ENCODE assay signal across 7 mouse cellular contexts in the genomic region with DNA sequence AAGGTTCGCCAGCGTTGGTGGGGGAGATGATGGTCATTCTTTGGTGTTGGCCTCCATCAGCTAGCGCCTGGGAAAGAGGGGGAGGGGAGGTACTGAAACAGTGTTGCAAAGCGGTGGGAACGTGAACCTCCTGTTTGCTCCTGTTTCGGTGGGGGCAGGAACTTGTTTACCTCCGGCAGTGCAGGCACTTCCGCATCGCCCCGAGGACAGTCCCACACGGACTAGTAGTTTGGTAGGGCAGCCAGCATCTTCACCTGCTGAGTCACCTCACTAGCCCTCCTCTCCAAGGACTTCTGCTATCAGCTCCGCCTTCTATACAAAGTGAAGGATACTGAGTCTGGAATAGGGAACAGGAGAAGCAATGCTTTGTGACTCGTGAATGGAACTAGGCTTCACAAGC. TPM values are rescaled to one million over a fixed set of nuclear protein-coding genes. Genes with fewer than 3 reads are reported as not detected.
DNase-seq lines count a peak whose midpoint lies in the region; ATAC-seq and TF ChIP-seq lines count a peak whose summit lies in the region.

No protein-coding gene starts in this region.

- ATAC-seq in embryonic facial prominence, embryonic 13.5 days (ENCODE audit: insufficient number of reproducible peaks, insufficient read depth, low FRiP score, low TSS enrichment, low read depth), result no peak
- ATAC-seq in megakaryocyte, adult 5-6 weeks (ENCODE audit: poor library complexity, severe bottlenecking), result peak; percentile 57

- peak overlapping the region; percentile 85 for H3K27ac ChIP-seq in ES-E14 (ENCODE audit: insufficient read depth, low read depth, low read length, poor library complexity, severe bottlenecking)
- no peak overlapping the region for H3K27ac ChIP-seq in embryonic facial prominence, embryonic 13.5 days
- 0 out of 2 replicates have a peak overlapping the region, but pooled peaks have one; percentile 29 for H3K27ac ChIP-seq in kidney, adult 2 months (ENCODE audit: insufficient read depth, low read depth, low read length)
- no peak overlapping the region for H3K27ac ChIP-seq in thymus, adult 2 months (ENCODE audit: control insufficient read depth, insufficient read depth, low read length)

- TF ChIP-seq CTCF in kidney, adult 2 months (conservative IDR thresholded peaks at IDR 0.05; ENCODE audit: insufficient read depth, insufficient read length, low read depth, low read length), result no peak
- no peak for TF ChIP-seq CTCF in thymus, adult 2 months (IDR thresholded peaks at IDR 0.05; ENCODE audit: borderline replicate concordance, control insufficient read depth, extremely low read depth, insufficient read depth, low read length, poor library complexity)

- in situ Hi-C loops in ES-E14 (cut with MboI; ENCODE audit: low sequenced_read_pairs in 2 of 2, unreplicated experiment in 2 of 2), result no loop called here

- WGBS in embryonic facial prominence, embryonic 13.5 days, result 2% methylated on average over 13 of the region's 13 CpGs
- 6% methylated on average over 13 of the region's 13 CpGs for WGBS in kidney, adult 2 months
- WGBS in thymus, adult 2 months, result 8% methylated on average over 13 of the region's 13 CpGs

- H3K4me3 ChIP-seq in ES-E14 (ENCODE audit: insufficient read depth in 1 of 2, low read depth in 1 of 2, low read length in 2 of 2, poor library complexity in 1 of 2, severe bottlenecking in 1 of 2), result peak overlapping the region; percentile 19 to 55
- peak overlapping the region; percentile 17 for H3K4me3 ChIP-seq in embryonic facial prominence, embryonic 13.5 days
- peak overlapping the region; percentile 36; the same call in 1 of the 2 replicates for H3K4me3 ChIP-seq in kidney, adult 2 months (ENCODE audit: insufficient read depth, low read depth, low read length)
- H3K4me3 ChIP-seq in thymus, adult 2 months (ENCODE audit: control insufficient read depth, insufficient read depth, low read length), result peak overlapping the region; percentile 55

- H3K4me2 ChIP-seq in embryonic facial prominence, embryonic 13.5 days, result peak overlapping the region; percentile 50

- H3K9ac ChIP-seq in ES-E14 (ENCODE audit: insufficient read depth, low read depth, low read length, poor library complexity, severe bottlenecking), result peak overlapping the region; percentile 68
- no peak overlapping the region for H3K9ac ChIP-seq in embryonic facial prominence, embryonic 13.5 days

- TF ChIP-seq POLR2A in kidney, adult 2 months (IDR thresholded peaks at IDR 0.05; ENCODE audit: low read depth, low read length), result no peak
- TF ChIP-seq POLR2A in thymus, adult 2 months (IDR thresholded peaks at IDR 0.05; ENCODE audit: control insufficient read depth, extremely low read depth, insufficient read depth, low read length, poor library complexity), result no peak

- peaks cover 46% of the 10 kb centered on the region for H3K27me3 ChIP-seq in embryonic facial prominence, embryonic 13.5 days
- H3K27me3 ChIP-seq in kidney, adult 2 months (replicated peaks; ENCODE audit: control insufficient read depth, insufficient read depth, low read length), result no peaks in the 10 kb centered on the region
- H3K27me3 ChIP-seq in thymus, adult 2 months (ENCODE audit: control insufficient read depth, insufficient read depth, low read length), result no peaks in the 10 kb centered on the region

- intact Hi-C loops in left cerebral cortex, postnatal 36 days (cut with DNase I), result no loop called here

- no peaks in the 10 kb centered on the region for H3K36me3 ChIP-seq in ES-E14 (ENCODE audit: control insufficient read depth, insufficient read depth, low read length, poor library complexity, severe bottlenecking)
- no peaks in the 10 kb centered on the region for H3K36me3 ChIP-seq in embryonic facial prominence, embryonic 13.5 days
- no peaks in the 10 kb centered on the region for H3K36me3 ChIP-seq in kidney, adult 2 months (ENCODE audit: control insufficient read depth, insufficient read depth, low read length)
- no peaks in the 10 kb centered on the region for H3K36me3 ChIP-seq in thymus, adult 2 months (ENCODE audit: control insufficient read depth, insufficient read depth, low read length)

- no peak for DNase-seq in ES-E14 (ENCODE audit: low read depth, low spot score)
- peak; percentile 19 for DNase-seq in kidney, adult 2 months
- peak; percentile 41 for DNase-seq in thymus, adult 2 months
- DNase-seq in left cerebral cortex, postnatal 36 days (ENCODE audit: low spot score in 2 of 2), result no peak
- no peak for DNase-seq in retina, postnatal 1 day

- no peaks in the 10 kb centered on the region for H3K9me3 ChIP-seq in ES-E14 (ENCODE audit: control insufficient read depth, insufficient read depth, low read depth, low read length)
- no peaks in the 10 kb centered on the region for H3K9me3 ChIP-seq in embryonic facial prominence, embryonic 13.5 days

- peaks cover 3 to 19% of the 10 kb centered on the region in 2 experiments; a peak in 3 of 4 replicates for H3K4me1 ChIP-seq in ES-E14 (ENCODE audit: control insufficient read depth in 2 of 2, insufficient read depth in 2 of 2, low read length in 2 of 2, poor library complexity in 1 of 2)
- H3K4me1 ChIP-seq in embryonic facial prominence, embryonic 13.5 days, result peaks cover 7% of the 10 kb centered on the region; the same call in 1 of the 2 replicates
- H3K4me1 ChIP-seq in kidney, adult 2 months (ENCODE audit: control insufficient read depth, insufficient read depth, low read length), result peaks cover 5% of the 10 kb centered on the region; the same call in 1 of the 2 replicates
- H3K4me1 ChIP-seq in thymus, adult 2 months (replicated peaks; ENCODE audit: control insufficient read depth, insufficient read depth, low read length), result peaks cover 9% of the 10 kb centered on the region

TF ChIP-seq in ES-E14, 5 proteins besides CTCF, POLR2A, EP300 and RAD21:
- TF ChIP-seq MAFK (IDR thresholded peaks at IDR 0.05; ENCODE audit: insufficient read depth, low read depth, low read length) (peak; percentile 52; the same call in 1 of the 2 replicates), HCFC1 (IDR thresholded peaks at IDR 0.05; ENCODE audit: borderline replicate concordance, insufficient read depth, low read length) (no peak)

RNA-seq across cellular contexts. Expression of gene Opn4, which starts 15.1 kb away (rescaled TPM):
- total RNA-seq in ES-E14 (2012; rRNA removed), result 0.31 and 0.53 TPM in 2 replicates
- not detected in 2 replicates for polyA plus RNA-seq in embryonic facial prominence, embryonic 13.5 days (2015; fragmentation: Nextera tagmentation; extraction: Ambion mirVana)
- polyA plus RNA-seq in kidney, adult 2 months (2012; rRNA removed), result 0.10 TPM in 1 of 2 replicates, not detected in the other
- total RNA-seq in megakaryocyte, adult 5-6 weeks (2015), result not detected in 2 replicates
- not detected in 2 replicates for total RNA-seq in megakaryocyte, adult 5-6 weeks (2017)
- 0.22 and 1.1 TPM in 2 replicates for polyA plus RNA-seq in thymus, adult 2 months (2012; rRNA removed)
- not detected for total RNA-seq in left cerebral cortex, postnatal 36 days (2021)

RNA-seq across cellular contexts. Expression of gene Ldb3, which starts 26.6 kb away (rescaled TPM):
- 0.98 and 1.1 TPM in 2 replicates for total RNA-seq in ES-E14 (2012; rRNA removed)
- polyA plus RNA-seq in embryonic facial prominence, embryonic 13.5 days (2015; fragmentation: Nextera tagmentation; extraction: Ambion mirVana), result 0.76 and 1.5 TPM in 2 replicates
- 1.9 and 26.0 TPM in 2 replicates for polyA plus RNA-seq in kidney, adult 2 months (2012; rRNA removed)
- not detected in 2 replicates for total RNA-seq in megakaryocyte, adult 5-6 weeks (2015)
- total RNA-seq in megakaryocyte, adult 5-6 weeks (2017), result not detected in 2 replicates
- 6.6 and 63.0 TPM in 2 replicates for polyA plus RNA-seq in thymus, adult 2 months (2012; rRNA removed)
- 1 to 10 TPM; 2.8 to 3.3 TPM for total RNA-seq in left cerebral cortex, postnatal 36 days (2021)

RNA-seq across cellular contexts. Expression of gene Wapl, which starts 58.6 kb away (rescaled TPM):
- total RNA-seq in ES-E14 (2012; rRNA removed), result 82.9 and 115 TPM in 2 replicates
- 29.9 and 30.5 TPM in 2 replicates for polyA plus RNA-seq in embryonic facial prominence, embryonic 13.5 days (2015; fragmentation: Nextera tagmentation; extraction: Ambion mirVana)
- 10.1 and 11.0 TPM in 2 replicates for polyA plus RNA-seq in kidney, adult 2 months (2012; rRNA removed)
- 71.0 and 71.7 TPM in 2 replicates for total RNA-seq in megakaryocyte, adult 5-6 weeks (2015)
- 94.2 and 101 TPM in 2 replicates for total RNA-seq in megakaryocyte, adult 5-6 weeks (2017)
- polyA plus RNA-seq in thymus, adult 2 months (2012; rRNA removed), result 28.4 and 37.9 TPM in 2 replicates
- 10 to 100 TPM; 41.7 to 44.5 TPM for total RNA-seq in left cerebral cortex, postnatal 36 days (2021)

Comparison
In these comparisons a context has a peak if more than half of its experiments do, and no peak if none do; other contexts are left out.
1. DNase-seq: peak in kidney, adult 2 months (single experiment) and thymus, adult 2 months (single experiment); none in ES-E14 (single experiment), left cerebral cortex, postnatal 36 days (0 of 2) and retina, postnatal 1 day (single experiment).
2. H3K27ac ChIP-seq: peak in ES-E14 (single experiment) and kidney, adult 2 months (single experiment); none in embryonic facial prominence, embryonic 13.5 days (single experiment) and thymus, adult 2 months (single experiment).
3. Peak in every context shown above with its lines, with median percentiles within 50 percentile points of each other: H3K4me3 ChIP-seq.